Mouse (Mus musculus) liver, embryonic 14.5 days (tissue): ENCODE measurements around the gene Taar9. TPM values are rescaled to one million over a fixed set of nuclear protein-coding genes. Genes with fewer than 3 reads are reported as not detected.

Experiments used
- ATAC-seq: fragments of 200-750 bp; cut with Nextera tagmentation; 2 replicates; pipeline ENCODE4 v1.8.0; 2017; ENCODE audit warnings: moderate number of reproducible peaks, mild to moderate bottlenecking, moderate library complexity; ENCODE audit not compliant: insufficient read depth
- DNase-seq, 3 experiments: peaks; one replicate each; pipeline ENCODE4 v3.0.0-alpha.2; 2012 to 2013; ENCODE audit warnings: low read depth in 3 of 3, low spot score in 3 of 3
- H3K27ac ChIP-seq: fragments of 300-500 bp; sonication (generic); 2 replicates; pipeline ENCODE4 v1.5.1; 2014; ENCODE audit warnings: moderate library complexity, mild to moderate bottlenecking, control low read depth, inconsistent platforms
- H3K27me3 ChIP-seq: fragments of 300-500 bp; sonication (generic); 2 replicates; pipeline ENCODE4 v1.6.1; 2014; ENCODE audit warnings: mild to moderate bottlenecking, low read length, moderate library complexity; ENCODE audit not compliant: control insufficient read depth, insufficient read depth
- H3K36me3 ChIP-seq: fragments of 300-500 bp; sonication (generic); replicated peaks from 2 replicates; pipeline ENCODE4 v1.6.1; 2014; ENCODE audit warnings: low read depth; ENCODE audit not compliant: control insufficient read depth, insufficient read depth
- H3K4me1 ChIP-seq, 2 experiments: fragments of 200-500 bp in 1 of 2; fragments of 300-500 bp in 1 of 2; sonication (generic) in 1 of 2; replicated peaks; 2 replicates each; pipeline ENCODE4 v1.6.1; 2012 to 2014; ENCODE audit warnings: antibody characterized with exemption in 1 of 2, inconsistent platforms in 1 of 2, low read length in 1 of 2; ENCODE audit not compliant: control insufficient read depth in 2 of 2, insufficient read depth in 2 of 2
- H3K4me2 ChIP-seq: fragments of 300-500 bp; sonication (generic); 2 replicates; pipeline ENCODE4 v1.6.1; 2014; ENCODE audit warnings: low read depth, mild to moderate bottlenecking, control low read depth, moderate library complexity
- H3K4me3 ChIP-seq, 2 experiments: fragments of 200-500 bp in 1 of 2; fragments of 300-500 bp in 1 of 2; sonication (generic) in 1 of 2; 2 replicates each; pipeline ENCODE4 v1.5.1; 2012 to 2014; ENCODE audit warnings: low read depth in 2 of 2, low read length in 2 of 2, mild to moderate bottlenecking in 2 of 2, control low read depth in 1 of 2, inconsistent platforms in 1 of 2, moderate library complexity in 1 of 2; ENCODE audit not compliant: insufficient read depth in 1 of 2
- H3K9ac ChIP-seq: fragments of 300-500 bp; sonication (generic); replicated peaks from 2 replicates; pipeline ENCODE4 v1.6.1; 2014; ENCODE audit warnings: mild to moderate bottlenecking, control low read depth, moderate library complexity
- H3K9me3 ChIP-seq: fragments of 300-500 bp; sonication (generic); 2 replicates; pipeline ENCODE4 v1.6.1; 2016; ENCODE audit warnings: low read length, mixed read lengths; ENCODE audit not compliant: control insufficient read depth
- CTCF ChIP-seq: IDR thresholded peaks from 2 replicates; pipeline ENCODE4 v1.5.1; 2016; ENCODE audit warnings: antibody characterized with exemption, low read depth, control low read depth
- EP300 ChIP-seq: IDR thresholded peaks from 2 replicates; pipeline ENCODE4 v1.6.1; 2016; ENCODE audit warnings: antibody characterized with exemption, low read depth
- WGBS: fragments of 180-500 bp; shearing (Covaris S2); extraction: QIAGEN DNeasy Blood & Tissue Kit; methylation state at CpG from one replicate; pipeline ENCODE4 v1.1.7; 2014; ENCODE audit not compliant: insufficient replicate concordance; 5-methylcytosine and 5-hydroxymethylcytosine counted together
- polyA plus RNA-seq, 2 experiments: library from polyadenylated mRNA; depleted of rRNA in 1 of 2; stranded (reverse) in 1 of 2; unstranded in 1 of 2; fragments of >200 nt; fragmentation: Nextera tagmentation in 1 of 2; extraction: Ambion mirVana in 1 of 2; gene quantifications; 2 replicates each; pipeline versions ENCODE4 v1.2.1 to v1.2.3; 2012 to 2014

The Taar9 gene
- polyA plus RNA-seq, 2 experiments, result not detected

- no peaks in the 10 kb centered on the region for H3K36me3 ChIP-seq
- no peak overlapping the region for H3K27ac ChIP-seq
- TF ChIP-seq EP300, result no peak
- no peak for TF ChIP-seq CTCF
- 37% methylated on average over 3 of the region's 3 CpGs for WGBS
- H3K9ac ChIP-seq, result no peak overlapping the region
- ATAC-seq, result no peak
- H3K4me1 ChIP-seq, result no peaks in the 10 kb centered on the region
- no peaks in the 10 kb centered on the region for H3K27me3 ChIP-seq
- no peak overlapping the region for H3K4me3 ChIP-seq
- H3K9me3 ChIP-seq, result no peaks in the 10 kb centered on the region
- DNase-seq, result no peak
- H3K4me2 ChIP-seq, result no peak overlapping the region
Measured at GRCm38 (mm10) chr10:24058986-24059385, 50.3 kb downstream of the Taar9 start.

Other genes with a start within 250 kb of the Taar9 start
- 0.76 and 1.2 TPM in 2 replicates for gene Vnn1, start 214.8 kb downstream of the Taar9 start, polyA plus RNA-seq (2012; rRNA removed)
- gene Vnn1, start 214.8 kb downstream of the Taar9 start, polyA plus RNA-seq (2014; fragmentation: Nextera tagmentation; extraction: Ambion mirVana), result 1.2 and 1.7 TPM in 2 replicates
- gene Taar1, start 189.2 kb downstream of the Taar9 start, polyA plus RNA-seq (2012; rRNA removed), result not detected in 2 replicates
- gene Taar1, start 189.2 kb downstream of the Taar9 start, polyA plus RNA-seq (2014; fragmentation: Nextera tagmentation; extraction: Ambion mirVana), result not detected in 2 replicates
- not detected in 2 replicates for gene Taar2, start 171.0 kb downstream of the Taar9 start, polyA plus RNA-seq (2012; rRNA removed)
- not detected in 2 replicates for gene Taar2, start 171.0 kb downstream of the Taar9 start, polyA plus RNA-seq (2014; fragmentation: Nextera tagmentation; extraction: Ambion mirVana)
- not detected in 2 replicates for gene Taar3, start 160.0 kb downstream of the Taar9 start, polyA plus RNA-seq (2012; rRNA removed)
- not detected in 2 replicates for gene Taar3, start 160.0 kb downstream of the Taar9 start, polyA plus RNA-seq (2014; fragmentation: Nextera tagmentation; extraction: Ambion mirVana)
- gene Taar4, start 149.0 kb downstream of the Taar9 start, polyA plus RNA-seq (2012; rRNA removed), result not detected in 2 replicates
- not detected in 2 replicates for gene Taar4, start 149.0 kb downstream of the Taar9 start, polyA plus RNA-seq (2014; fragmentation: Nextera tagmentation; extraction: Ambion mirVana)
- not detected in 2 replicates for gene Taar5, start 138.8 kb downstream of the Taar9 start, polyA plus RNA-seq (2012; rRNA removed)
- not detected in 2 replicates for gene Taar5, start 138.8 kb downstream of the Taar9 start, polyA plus RNA-seq (2014; fragmentation: Nextera tagmentation; extraction: Ambion mirVana)
- not detected in 2 replicates for gene Taar6, start 123.9 kb downstream of the Taar9 start, polyA plus RNA-seq (2012; rRNA removed)
- gene Taar6, start 123.9 kb downstream of the Taar9 start, polyA plus RNA-seq (2014; fragmentation: Nextera tagmentation; extraction: Ambion mirVana), result not detected in 2 replicates
- gene Taar7a, start 116.1 kb downstream of the Taar9 start, polyA plus RNA-seq (2012; rRNA removed), result not detected in 2 replicates
- gene Taar7a, start 116.1 kb downstream of the Taar9 start, polyA plus RNA-seq (2014; fragmentation: Nextera tagmentation; extraction: Ambion mirVana), result not detected in 2 replicates
- not detected in 2 replicates for gene Taar7b, start 109.6 kb downstream of the Taar9 start, polyA plus RNA-seq (2012; rRNA removed)
- not detected in 2 replicates for gene Taar7b, start 109.6 kb downstream of the Taar9 start, polyA plus RNA-seq (2014; fragmentation: Nextera tagmentation; extraction: Ambion mirVana)
- gene Taar7d, start 82.3 kb downstream of the Taar9 start, polyA plus RNA-seq (2012; rRNA removed), result 0.05 TPM in 1 of 2 replicates, not detected in the other
- gene Taar7d, start 82.3 kb downstream of the Taar9 start, polyA plus RNA-seq (2014; fragmentation: Nextera tagmentation; extraction: Ambion mirVana), result not detected in 2 replicates
- gene Taar7e, start 71.9 kb downstream of the Taar9 start, polyA plus RNA-seq (2012; rRNA removed), result not detected in 2 replicates
- gene Taar7e, start 71.9 kb downstream of the Taar9 start, polyA plus RNA-seq (2014; fragmentation: Nextera tagmentation; extraction: Ambion mirVana), result not detected in 2 replicates
- not detected in 2 replicates for gene Taar7f, start 60.0 kb downstream of the Taar9 start, polyA plus RNA-seq (2012; rRNA removed)
- not detected in 2 replicates for gene Taar7f, start 60.0 kb downstream of the Taar9 start, polyA plus RNA-seq (2014; fragmentation: Nextera tagmentation; extraction: Ambion mirVana)
- not detected in 2 replicates for gene Taar8a, start 33.0 kb downstream of the Taar9 start, polyA plus RNA-seq (2012; rRNA removed)
- gene Taar8a, start 33.0 kb downstream of the Taar9 start, polyA plus RNA-seq (2014; fragmentation: Nextera tagmentation; extraction: Ambion mirVana), result not detected in 2 replicates
- gene Taar8b, start 17.2 kb downstream of the Taar9 start, polyA plus RNA-seq (2012; rRNA removed), result not detected in 2 replicates
- gene Taar8b, start 17.2 kb downstream of the Taar9 start, polyA plus RNA-seq (2014; fragmentation: Nextera tagmentation; extraction: Ambion mirVana), result not detected in 2 replicates
- not detected in 2 replicates for gene Taar8c, start 7.6 kb downstream of the Taar9 start, polyA plus RNA-seq (2012; rRNA removed)
- not detected in 2 replicates for gene Taar8c, start 7.6 kb downstream of the Taar9 start, polyA plus RNA-seq (2014; fragmentation: Nextera tagmentation; extraction: Ambion mirVana)
- 8.9 and 20.3 TPM in 2 replicates for gene Stx7, start 39.8 kb upstream of the Taar9 start, polyA plus RNA-seq (2012; rRNA removed)
- gene Stx7, start 39.8 kb upstream of the Taar9 start, polyA plus RNA-seq (2014; fragmentation: Nextera tagmentation; extraction: Ambion mirVana), result 30.0 and 32.2 TPM in 2 replicates
- 0.08 and 0.12 TPM in 2 replicates for gene Moxd1, start 114.0 kb upstream of the Taar9 start, polyA plus RNA-seq (2012; rRNA removed)
- 0.15 TPM in 1 of 2 replicates, not detected in the other for gene Moxd1, start 114.0 kb upstream of the Taar9 start, polyA plus RNA-seq (2014; fragmentation: Nextera tagmentation; extraction: Ambion mirVana)